Mouse (Mus musculus): ENCODE measurements around the gene Eipr1. TPM values are rescaled to one million over a fixed set of nuclear protein-coding genes. Genes with fewer than 3 reads are reported as not detected.
"Not testable (repeated sequence)": the region's sequence is repeated elsewhere in the genome, so short reads cannot be mapped to it uniquely, and the experiment has no call there.

The Eipr1 gene
- polyA plus RNA-seq, 1 experiment from 2014 or later, result 22.4 TPM

DNA sequence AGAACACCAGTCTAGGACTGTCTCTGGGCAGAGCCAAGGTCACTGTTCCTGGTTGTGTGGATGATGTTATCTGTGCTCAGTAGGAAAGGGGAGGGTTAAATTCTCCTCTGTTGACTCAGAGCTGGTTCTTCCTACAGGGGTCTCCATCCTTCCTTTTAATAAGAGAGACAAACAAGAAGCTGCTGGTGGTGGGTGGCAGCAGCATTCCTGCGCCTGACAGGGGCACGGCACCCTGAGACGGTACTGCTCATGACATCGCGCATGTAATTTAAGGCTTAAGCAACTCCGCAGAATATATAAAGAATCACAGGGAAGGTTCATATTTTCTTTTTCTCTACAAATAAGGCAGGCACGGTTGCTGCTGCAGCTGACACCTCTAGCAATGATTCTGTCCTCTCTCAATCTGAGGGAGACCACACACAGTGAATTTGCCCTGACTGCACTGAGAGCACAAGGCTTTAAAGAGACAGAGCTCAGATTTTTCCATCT lies 155.2 kb downstream of the Eipr1 start:
- no peak for DNase-seq (ENCODE audit: low spot score)
- ATAC-seq (ENCODE audit: low FRiP score, low TSS enrichment), result 0 out of 2 replicates have a peak, but pooled peaks have one; percentile 26
- 6% methylated on average over 7 of the region's 7 CpGs for WGBS

DNA sequence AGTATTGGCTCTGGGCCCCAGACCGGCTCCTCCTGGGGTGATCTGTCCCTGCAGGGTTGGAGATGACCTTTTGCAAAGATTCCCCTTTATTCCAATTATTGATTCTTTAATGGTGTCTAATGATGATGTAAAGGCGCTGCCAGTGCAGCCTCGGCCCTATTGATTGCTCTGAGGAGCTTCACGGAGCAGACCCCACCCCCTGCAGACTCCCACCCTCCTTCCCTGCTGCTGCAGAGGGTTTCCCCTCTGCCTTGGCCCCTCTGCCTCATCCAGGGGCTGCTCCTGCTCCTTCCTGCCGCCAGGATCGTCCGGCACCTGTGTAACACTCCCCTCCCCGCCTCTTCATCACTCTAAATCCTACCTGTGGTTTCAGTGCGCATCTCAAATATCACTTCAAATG lies 156.2 kb downstream of the Eipr1 start:
- no peak overlapping the region for H3K4me2 ChIP-seq (replicated peaks; ENCODE audit: low read depth)
- no peaks in the 10 kb centered on the region for H3K4me1 ChIP-seq (replicated peaks; ENCODE audit: control insufficient read depth, insufficient read depth)
- WGBS, result 34% methylated on average over 9 of the region's 9 CpGs
- H3K27ac ChIP-seq (replicated peaks), result no peak overlapping the region
- TF ChIP-seq CTCF (IDR thresholded peaks at IDR 0.05; ENCODE audit: low read depth), result no peak
- no peak for TF ChIP-seq EP300 (optimal IDR thresholded peaks at IDR 0.05)
- H3K4me3 ChIP-seq (ENCODE audit: low read depth, low read length), result no peak overlapping the region
- no peaks in the 10 kb centered on the region for H3K36me3 ChIP-seq (ENCODE audit: control insufficient read depth, insufficient read depth, low read length)
- H3K9ac ChIP-seq (ENCODE audit: low read length), result no peak overlapping the region
- ATAC-seq (ENCODE audit: low FRiP score, low TSS enrichment) (no peak), DNase-seq (ENCODE audit: low spot score) (no peak)
- H3K27me3 ChIP-seq (ENCODE audit: control insufficient read depth, insufficient read depth, low read length), result no peaks in the 10 kb centered on the region
- H3K9me3 ChIP-seq (ENCODE audit: control insufficient read depth, low read length), result no peaks in the 10 kb centered on the region

More for the DNA sequence above, 155.2 kb downstream of the Eipr1 start:
- Histone ChIP-seq H3K4me1 (replicated peaks; ENCODE audit: control insufficient read depth, insufficient read depth) (no peaks in the 10 kb centered on the region), H3K27ac (replicated peaks) (no peak overlapping the region), H3K4me2 (replicated peaks; ENCODE audit: low read depth) (no peak overlapping the region), H3K9ac (ENCODE audit: low read length) (no peak overlapping the region), H3K9me3 (ENCODE audit: control insufficient read depth, low read length) (no peaks in the 10 kb centered on the region), H3K27me3 (ENCODE audit: control insufficient read depth, insufficient read depth, low read length) (no peaks in the 10 kb centered on the region), H3K36me3 (ENCODE audit: control insufficient read depth, insufficient read depth, low read length) (no peaks in the 10 kb centered on the region), H3K4me3 (ENCODE audit: low read depth, low read length) (no peak overlapping the region)
- TF ChIP-seq CTCF (IDR thresholded peaks at IDR 0.05; ENCODE audit: low read depth) (no peak), EP300 (optimal IDR thresholded peaks at IDR 0.05) (no peak)

DNA sequence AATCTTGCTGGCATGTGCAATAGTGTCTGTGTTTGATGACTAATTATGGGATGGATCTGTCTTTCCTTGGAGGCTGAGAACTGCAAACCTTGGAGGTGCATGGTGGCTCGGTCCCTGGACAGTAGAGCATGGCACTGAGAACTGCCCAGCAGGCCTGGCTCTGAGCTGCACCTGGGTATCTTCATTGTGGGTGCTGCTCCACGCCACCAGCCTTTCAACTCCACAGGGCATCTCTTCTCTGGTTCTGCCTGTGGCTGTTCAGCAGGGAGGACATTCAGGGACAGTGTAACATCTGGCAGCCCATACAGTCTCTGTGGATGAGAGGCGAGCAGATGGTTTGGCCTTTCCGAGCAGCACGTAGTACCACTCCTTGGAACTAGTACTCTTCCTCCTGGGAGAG lies 158.2 kb downstream of the Eipr1 start:
- no peak overlapping the region for H3K9ac ChIP-seq (ENCODE audit: low read length)
- no peaks in the 10 kb centered on the region for H3K36me3 ChIP-seq (ENCODE audit: control insufficient read depth, insufficient read depth, low read length)
- H3K4me2 ChIP-seq (replicated peaks; ENCODE audit: low read depth), result no peak overlapping the region
- H3K27me3 ChIP-seq (ENCODE audit: control insufficient read depth, insufficient read depth, low read length), result no peaks in the 10 kb centered on the region
- DNase-seq (ENCODE audit: low spot score), result no peak
- no peaks in the 10 kb centered on the region for H3K9me3 ChIP-seq (ENCODE audit: control insufficient read depth, low read length)
- no peak overlapping the region for H3K4me3 ChIP-seq (ENCODE audit: low read depth, low read length)
- no peak overlapping the region for H3K27ac ChIP-seq (replicated peaks)
- ATAC-seq (ENCODE audit: low FRiP score, low TSS enrichment), result no peak
- no peaks in the 10 kb centered on the region for H3K4me1 ChIP-seq (replicated peaks; ENCODE audit: control insufficient read depth, insufficient read depth)
- 88% methylated on average over 5 of the region's 5 CpGs for whole genome bisulfite sequencing
- TF ChIP-seq EP300 (optimal IDR thresholded peaks at IDR 0.05), result no peak
- TF ChIP-seq CTCF (IDR thresholded peaks at IDR 0.05; ENCODE audit: low read depth), result no peak

DNA sequence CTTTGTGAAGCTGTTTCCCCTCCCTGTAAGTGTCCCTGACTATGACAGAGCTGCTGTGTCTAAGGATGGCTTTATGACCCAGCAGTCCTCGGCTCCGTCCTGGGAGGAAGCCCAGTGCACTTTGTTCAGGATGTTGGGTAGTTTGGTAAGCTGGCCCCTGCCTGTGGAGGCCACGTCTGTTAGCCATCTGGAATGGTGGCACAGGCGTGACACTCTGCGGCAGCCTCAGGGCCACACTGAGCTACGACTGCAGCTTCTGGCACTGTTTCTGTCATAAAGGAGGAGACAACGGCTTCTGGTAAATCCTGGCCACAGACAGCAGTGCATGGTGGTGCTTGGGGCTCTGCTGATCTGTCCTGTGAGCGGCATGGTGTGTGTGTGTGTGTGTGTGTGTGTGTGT lies 159.0 kb downstream of the Eipr1 start:
- no peak overlapping the region for H3K9ac ChIP-seq (ENCODE audit: low read length)
- 69% methylated on average over 8 of the region's 8 CpGs for WGBS

DNA sequence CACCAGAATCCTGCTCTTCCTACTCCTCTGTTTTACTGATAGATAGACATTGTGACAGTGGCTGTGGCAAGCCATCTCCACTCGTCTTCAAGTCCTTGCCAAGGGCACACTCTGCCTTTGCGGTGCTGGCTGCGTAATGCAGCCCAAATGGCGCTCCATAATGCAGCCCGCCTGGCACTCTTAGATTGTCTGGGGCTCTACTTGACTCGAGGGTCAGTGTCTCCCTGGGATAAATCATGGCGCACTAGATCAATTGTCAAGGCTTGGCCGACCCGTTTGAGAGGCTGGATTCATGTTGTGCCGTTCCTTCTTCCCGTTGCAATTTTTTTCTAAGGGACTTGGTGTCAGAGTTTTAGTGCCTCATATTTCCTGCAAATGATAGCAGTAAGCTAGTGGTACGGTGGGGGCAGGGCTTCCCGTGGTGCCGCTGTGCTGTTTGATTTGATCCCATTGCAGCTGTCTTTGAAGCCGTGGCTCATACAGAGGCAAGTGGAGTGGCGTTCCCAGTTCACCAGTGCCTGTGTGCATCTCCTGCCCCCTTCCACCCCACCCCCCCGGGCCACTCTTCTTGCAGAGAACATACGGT lies 160.8 kb downstream of the Eipr1 start:
- no peak for DNase-seq (ENCODE audit: low spot score)
- H3K4me2 ChIP-seq (replicated peaks; ENCODE audit: low read depth), result no peak overlapping the region
- WGBS, result 57% methylated on average over 18 of the region's 18 CpGs
- no peak for ATAC-seq (ENCODE audit: low FRiP score, low TSS enrichment)
- H3K27ac ChIP-seq (replicated peaks), result no peak overlapping the region
- H3K4me1 ChIP-seq (replicated peaks; ENCODE audit: control insufficient read depth, insufficient read depth), result no peaks in the 10 kb centered on the region
- no peaks in the 10 kb centered on the region for H3K9me3 ChIP-seq (ENCODE audit: control insufficient read depth, low read length)
- H3K36me3 ChIP-seq (ENCODE audit: control insufficient read depth, insufficient read depth, low read length), result no peaks in the 10 kb centered on the region
- H3K9ac ChIP-seq (ENCODE audit: low read length), result no peak overlapping the region
- H3K4me3 ChIP-seq (ENCODE audit: low read depth, low read length), result no peak overlapping the region
- TF ChIP-seq CTCF (IDR thresholded peaks at IDR 0.05; ENCODE audit: low read depth) (no peak), EP300 (optimal IDR thresholded peaks at IDR 0.05) (no peak)
- H3K27me3 ChIP-seq (ENCODE audit: control insufficient read depth, insufficient read depth, low read length), result no peaks in the 10 kb centered on the region

More for the DNA sequence above, 159.0 kb downstream of the Eipr1 start:
- Histone ChIP-seq H3K9me3 (ENCODE audit: control insufficient read depth, low read length) (no peaks in the 10 kb centered on the region), H3K27ac (replicated peaks) (no peak overlapping the region), H3K4me1 (replicated peaks; ENCODE audit: control insufficient read depth, insufficient read depth) (no peaks in the 10 kb centered on the region), H3K27me3 (ENCODE audit: control insufficient read depth, insufficient read depth, low read length) (no peaks in the 10 kb centered on the region), H3K36me3 (ENCODE audit: control insufficient read depth, insufficient read depth, low read length) (no peaks in the 10 kb centered on the region), H3K4me3 (ENCODE audit: low read depth, low read length) (no peak overlapping the region), H3K4me2 (replicated peaks; ENCODE audit: low read depth) (no peak overlapping the region)
- no peak for ATAC-seq (ENCODE audit: low FRiP score, low TSS enrichment)
- TF ChIP-seq CTCF (IDR thresholded peaks at IDR 0.05; ENCODE audit: low read depth) (no peak), EP300 (optimal IDR thresholded peaks at IDR 0.05) (no peak)
- DNase-seq (ENCODE audit: low spot score), result no peak

DNA sequence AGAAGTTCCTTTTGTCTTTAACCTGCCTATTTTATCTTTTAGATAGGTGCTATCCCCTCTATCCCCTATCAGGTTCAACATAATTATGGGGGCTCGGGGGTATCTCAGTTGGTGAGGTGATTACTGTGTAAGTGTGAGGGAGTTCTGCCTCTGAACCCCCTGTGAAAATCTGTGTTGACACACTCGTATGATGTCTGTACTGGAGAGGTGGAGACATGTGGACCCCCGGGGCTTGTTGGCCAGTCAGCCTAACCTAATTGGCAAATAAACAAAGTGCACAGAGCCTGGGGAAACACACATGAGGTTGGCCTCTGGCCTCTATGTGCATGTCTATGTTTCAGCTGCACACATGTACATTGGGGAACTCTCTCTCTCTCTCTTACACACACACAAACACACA lies 161.5 kb downstream of the Eipr1 start:
- ATAC-seq (ENCODE audit: low FRiP score, low TSS enrichment), result no peak
- no peaks in the 10 kb centered on the region for H3K36me3 ChIP-seq (ENCODE audit: control insufficient read depth, insufficient read depth, low read length)
- H3K4me2 ChIP-seq (replicated peaks; ENCODE audit: low read depth), result no peak overlapping the region
- H3K27me3 ChIP-seq (ENCODE audit: control insufficient read depth, insufficient read depth, low read length), result no peaks in the 10 kb centered on the region
- H3K9me3 ChIP-seq (ENCODE audit: control insufficient read depth, low read length), result no peaks in the 10 kb centered on the region
- no peak overlapping the region for H3K27ac ChIP-seq (replicated peaks)
- 56% methylated on average over 3 of the region's 3 CpGs for WGBS
- H3K4me3 ChIP-seq (ENCODE audit: low read depth, low read length), result no peak overlapping the region
- no peak overlapping the region for H3K9ac ChIP-seq (ENCODE audit: low read length)
- DNase-seq (ENCODE audit: low spot score), result no peak
- TF ChIP-seq CTCF (IDR thresholded peaks at IDR 0.05; ENCODE audit: low read depth) (no peak), EP300 (optimal IDR thresholded peaks at IDR 0.05) (no peak)
- H3K4me1 ChIP-seq (replicated peaks; ENCODE audit: control insufficient read depth, insufficient read depth), result no peaks in the 10 kb centered on the region

DNA sequence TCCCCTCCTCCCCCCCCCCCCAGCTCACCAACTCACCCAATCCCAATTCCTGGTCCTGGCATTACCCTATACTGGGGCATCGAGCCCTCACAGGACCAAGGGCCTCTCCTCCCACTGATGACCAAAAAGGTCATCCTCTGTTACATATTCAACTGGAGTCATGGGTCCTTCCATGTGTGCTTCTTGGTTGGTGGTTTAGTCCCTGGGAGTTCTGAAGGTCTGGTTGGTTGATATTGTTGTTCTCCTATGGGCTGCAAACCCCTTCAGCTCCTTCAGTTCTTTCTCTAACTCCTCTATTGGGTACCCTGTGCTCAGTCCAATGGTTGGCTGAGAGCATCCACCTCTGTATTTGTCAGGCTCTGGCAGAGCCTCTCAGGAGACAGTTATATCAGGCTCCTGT lies 162.5 kb downstream of the Eipr1 start:
- not testable (repeated sequence) for H3K4me1 ChIP-seq (replicated peaks; ENCODE audit: control insufficient read depth, insufficient read depth); H3K4me2 ChIP-seq (replicated peaks; ENCODE audit: low read depth); DNase-seq (ENCODE audit: low spot score); H3K36me3 ChIP-seq (ENCODE audit: control insufficient read depth, insufficient read depth, low read length); ATAC-seq (ENCODE audit: low FRiP score, low TSS enrichment); H3K27me3 ChIP-seq (ENCODE audit: control insufficient read depth, insufficient read depth, low read length); H3K4me3 ChIP-seq (ENCODE audit: low read depth, low read length); H3K27ac ChIP-seq (replicated peaks); H3K9ac ChIP-seq (ENCODE audit: low read length); H3K9me3 ChIP-seq (ENCODE audit: control insufficient read depth, low read length)
- WGBS, result 100% methylated on average over 1 of the region's 1 CpGs
